Mouse (Mus musculus) embryonic facial prominence, embryonic 15.5 days (tissue): ENCODE measurements around the gene Umps. TPM values are rescaled to one million over a fixed set of nuclear protein-coding genes. Genes with fewer than 3 reads are reported as not detected.

Source experiments
- ATAC-seq: fragments of 200-750 bp; cut with Nextera tagmentation; 2 replicates; pipeline ENCODE4 v1.8.0; 2017; ENCODE audit warnings: low read depth, moderate TSS enrichment; ENCODE audit not compliant: insufficient number of reproducible peaks, low FRiP score, low TSS enrichment
- H3K27ac ChIP-seq: fragments of 300-500 bp; sonication (generic); replicated peaks from 2 replicates; pipeline ENCODE4 v1.5.1; 2015; ENCODE audit warnings: mild to moderate bottlenecking, inconsistent platforms
- H3K27me3 ChIP-seq: fragments of 300-500 bp; sonication (generic); 2 replicates; pipeline ENCODE4 v1.6.1; 2015; ENCODE audit warnings: inconsistent platforms
- H3K36me3 ChIP-seq: fragments of 300-500 bp; sonication (generic); 2 replicates; pipeline ENCODE4 v1.6.1; 2015; ENCODE audit warnings: mild to moderate bottlenecking, inconsistent platforms
- H3K4me1 ChIP-seq: fragments of 300-500 bp; sonication (generic); 2 replicates; pipeline ENCODE4 v1.6.1; 2015; ENCODE audit warnings: inconsistent platforms
- H3K4me2 ChIP-seq: fragments of 300-500 bp; sonication (generic); replicated peaks from 2 replicates; pipeline ENCODE4 v1.6.1; 2015; ENCODE audit warnings: mild to moderate bottlenecking, inconsistent platforms
- H3K4me3 ChIP-seq: fragments of 300-500 bp; sonication (generic); replicated peaks from 2 replicates; pipeline ENCODE4 v1.5.1; 2015; ENCODE audit warnings: mild to moderate bottlenecking, inconsistent platforms
- H3K9ac ChIP-seq: fragments of 300-500 bp; sonication (generic); 2 replicates; pipeline ENCODE4 v1.6.1; 2015; ENCODE audit warnings: inconsistent platforms
- H3K9me3 ChIP-seq: fragments of 300-500 bp; sonication (generic); replicated peaks from 2 replicates; pipeline ENCODE4 v1.6.1; 2016; ENCODE audit warnings: inconsistent platforms
- WGBS: fragments of 180-500 bp; shearing (Covaris S2); methylation state at CpG from one replicate; pipeline ENCODE4 v1.1.7; 2015; 5-methylcytosine and 5-hydroxymethylcytosine counted together
- polyA plus RNA-seq: library from polyadenylated mRNA; unstranded; fragments of >200 nt; fragmentation: Nextera tagmentation; extraction: Ambion mirVana; gene quantifications from 2 replicates; pipeline ENCODE4 v1.2.1, GENCODE M21; 2015

Gene Umps
- polyA plus RNA-seq, 1 experiment from 2014 or later, result 45.0 TPM

DNA sequence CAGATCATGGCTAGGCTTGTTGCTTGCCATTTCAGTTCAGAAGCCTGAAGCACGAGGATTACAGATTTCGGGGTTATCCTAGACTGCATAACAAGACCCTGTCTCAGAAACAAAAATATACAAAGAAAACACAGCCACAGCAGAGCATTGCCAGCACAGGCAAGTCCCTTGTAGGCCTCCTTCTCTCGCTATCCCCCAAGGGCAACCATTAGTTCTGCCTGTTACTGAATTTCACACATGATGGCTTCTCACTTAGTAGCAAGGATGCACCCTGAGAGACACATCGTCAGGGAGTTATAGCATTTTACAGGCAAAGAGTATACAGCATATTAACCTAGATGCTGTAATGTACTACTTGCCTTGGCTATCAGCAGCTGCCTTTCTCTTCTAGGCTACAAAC, 58.6 kb downstream of the Umps start:
- ATAC-seq, result no peak
- Histone ChIP-seq H3K9me3 (no peaks in the 10 kb centered on the region), H3K27me3 (no peaks in the 10 kb centered on the region), H3K36me3 (peaks cover 30% of the 10 kb centered on the region), H3K9ac (no peak overlapping the region), H3K4me1 (peaks cover 33% of the 10 kb centered on the region), H3K27ac (no peak overlapping the region), H3K4me3 (no peak overlapping the region), H3K4me2 (no peak overlapping the region)
- 23% methylated on average over 4 of the region's 4 CpGs for WGBS

Other genes with a start within 250 kb of the Umps start
- gene Muc13, start 173.0 kb downstream of the Umps start, polyA plus RNA-seq, result 0.25 and 0.52 TPM in 2 replicates
- 118 and 123 TPM in 2 replicates for gene Itgb5, start 137.4 kb downstream of the Umps start, polyA plus RNA-seq